Mouse (Mus musculus) adipocyte (in vitro differentiated cells): ENCODE results near the gene Pcsk5.

Experiments used
- DNase-seq: peaks from one replicate; pipeline ENCODE4 v3.0.0-alpha.2; 2016; ENCODE audit warnings: low spot score

Gene Pcsk5

GRCm38 (mm10) chr19:17837471-17837859 lies at the start of gene Pcsk5:
Pcsk5 (minus strand) TSS chr19:17837632.
- no peak for DNase-seq

GRCm38 (mm10) chr19:17875804-17876203 lies 38.4 kb upstream of the Pcsk5 start:
- no peak for DNase-seq

- DNase-seq, result no peak
These were observed 37.0 kb upstream of the Pcsk5 start for GRCm38 (mm10) chr19:17874388-17874787.

GRCm38 (mm10) chr19:17873755-17874154 lies 36.3 kb upstream of the Pcsk5 start:
- DNase-seq, result no peak

GRCm38 (mm10) chr19:17866317-17866891 lies 29.0 kb upstream of the Pcsk5 start:
- no peak for DNase-seq

GRCm38 (mm10) chr19:17860351-17861014 lies 23.1 kb upstream of the Pcsk5 start:
- no peak for DNase-seq

GRCm38 (mm10) chr19:17856741-17857140 lies 19.3 kb upstream of the Pcsk5 start:
- DNase-seq, result no peak

GRCm38 (mm10) chr19:17848417-17848816 lies 11.0 kb upstream of the Pcsk5 start:
- DNase-seq, result no peak

GRCm38 (mm10) chr19:17845967-17846366 lies 8.5 kb upstream of the Pcsk5 start:
- DNase-seq, result no peak

GRCm38 (mm10) chr19:17841586-17841985 lies 4.2 kb upstream of the Pcsk5 start:
- no peak for DNase-seq

GRCm38 (mm10) chr19:17839856-17840255 lies 2.4 kb upstream of the Pcsk5 start:
- DNase-seq, result no peak

- DNase-seq, result no peak
These were observed 614 bp downstream of the Pcsk5 start for GRCm38 (mm10) chr19:17836566-17837470.

GRCm38 (mm10) chr19:17835681-17836565 lies 1.5 kb downstream of the Pcsk5 start:
- no peak for DNase-seq

GRCm38 (mm10) chr19:17834894-17835293 lies 2.5 kb downstream of the Pcsk5 start:
- DNase-seq, result no peak

GRCm38 (mm10) chr19:17831376-17831775 lies 6.1 kb downstream of the Pcsk5 start:
- DNase-seq, result no peak

- DNase-seq, result no peak
These were observed 9.0 kb downstream of the Pcsk5 start for GRCm38 (mm10) chr19:17828414-17828813.

GRCm38 (mm10) chr19:17826694-17827093 lies 10.7 kb downstream of the Pcsk5 start:
- DNase-seq, result no peak

GRCm38 (mm10) chr19:17820046-17820445 lies 17.4 kb downstream of the Pcsk5 start:
- DNase-seq, result no peak

- no peak for DNase-seq
These were observed 18.4 kb downstream of the Pcsk5 start for GRCm38 (mm10) chr19:17819081-17819480.

GRCm38 (mm10) chr19:17815062-17815461 lies 22.4 kb downstream of the Pcsk5 start:
- DNase-seq, result no peak

GRCm38 (mm10) chr19:17813449-17813990 lies 23.9 kb downstream of the Pcsk5 start:
- no peak for DNase-seq

- no peak for DNase-seq
These were observed 24.8 kb downstream of the Pcsk5 start for GRCm38 (mm10) chr19:17812661-17813060.
